Mouse (Mus musculus): ENCODE measurements around the gene Ormdl3. TPM values are rescaled to one million over a fixed set of nuclear protein-coding genes. Genes with fewer than 3 reads are reported as not detected.
A peak's percentile ranks its signal among the peaks of the same experiment; 100 is the strongest.

The Ormdl3 gene
- total RNA-seq, 2 experiments from 2014 or later, result 44.6 to 49.4 TPM

DNA sequence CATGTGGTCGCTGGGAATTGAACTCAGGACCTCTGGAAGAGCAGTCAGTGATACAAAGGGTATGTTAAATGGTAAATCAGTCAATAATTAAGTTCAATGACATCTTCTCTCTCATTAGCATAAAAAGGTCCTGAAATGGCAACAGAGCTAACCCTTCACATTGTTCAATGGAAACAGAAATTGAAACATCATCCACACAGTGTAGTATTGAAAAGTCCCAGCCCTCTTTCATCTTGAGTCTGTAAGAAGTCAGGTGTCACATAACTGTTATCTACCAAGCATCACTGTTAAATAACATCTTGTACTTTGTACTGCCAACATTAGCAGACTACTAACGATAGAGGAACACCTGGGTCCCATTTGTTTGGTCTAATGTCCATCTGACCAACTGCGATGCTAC is 24.1 kb downstream of the Ormdl3 start:
- DNase-seq (ENCODE audit: low spot score in 2 of 2), result no peak
- intact Hi-C loops (cut with DNase I), result no loop called here

DNA sequence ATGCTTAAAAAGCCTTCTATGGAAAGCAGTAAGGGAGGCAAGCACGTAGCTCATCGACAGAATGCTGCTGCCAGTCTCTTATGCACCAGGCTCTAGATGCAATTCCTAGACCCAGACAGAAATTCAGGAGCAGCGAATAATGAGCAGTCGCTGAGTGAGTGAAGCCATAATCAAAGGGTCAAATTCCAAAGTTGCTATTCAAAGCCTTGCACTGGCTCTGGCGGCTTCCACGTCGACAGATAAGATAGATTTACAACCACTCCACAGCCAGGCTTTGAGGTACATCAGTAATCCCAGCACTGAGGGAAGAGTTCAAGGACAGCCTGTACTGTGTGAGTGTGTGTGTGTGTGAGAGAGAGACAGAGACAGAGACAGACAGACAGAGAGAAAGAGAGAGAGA is 26.2 kb downstream of the Ormdl3 start:
- intact Hi-C loops (cut with DNase I), result no loop called here
- DNase-seq (ENCODE audit: low spot score in 2 of 2), result no peak

- intact Hi-C loops (cut with DNase I), result no loop called here
- no peak for DNase-seq (ENCODE audit: low spot score in 2 of 2)
These were observed 32.0 kb downstream of the Ormdl3 start for GRCm38 (mm10) chr11:98555124-98555700.

DNA sequence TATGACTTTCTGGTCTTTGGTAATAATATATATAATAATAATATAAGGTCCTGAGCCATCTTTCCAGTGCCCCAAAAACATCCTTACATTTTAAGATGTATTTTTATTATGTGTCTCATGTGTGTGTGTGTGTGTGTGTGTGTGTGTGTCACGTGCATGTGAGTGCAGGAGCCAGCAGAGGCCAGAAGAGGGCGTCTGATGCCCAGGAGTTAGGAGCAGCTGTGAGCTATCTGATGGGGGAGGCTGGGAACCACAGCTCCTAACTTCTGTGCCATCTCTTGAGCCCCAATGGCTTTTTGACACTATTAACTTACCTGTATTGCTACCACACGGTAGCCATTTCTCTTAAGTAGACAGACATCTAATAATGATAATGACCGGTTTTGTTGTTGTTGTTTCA is 33.2 kb downstream of the Ormdl3 start:
- intact Hi-C loops (cut with DNase I), result no loop called here
- no peak for DNase-seq (ENCODE audit: low spot score in 2 of 2)

- intact Hi-C loops (cut with DNase I), result no loop called here
- peak; percentile 89 to 90 for DNase-seq (ENCODE audit: low spot score in 2 of 2)
These were observed 36.0 kb downstream of the Ormdl3 start, which contains the start of gene Zpbp2 for GRCm38 (mm10) chr11:98550975-98551828. Gene Zpbp2, plus strand, starts transcription at chr11:98551097.

- intact Hi-C loops (cut with DNase I), result no loop called here
- no peak for DNase-seq (ENCODE audit: low spot score in 2 of 2)
These were observed 36.7 kb downstream of the Ormdl3 start for GRCm38 (mm10) chr11:98550311-98550974.

DNA sequence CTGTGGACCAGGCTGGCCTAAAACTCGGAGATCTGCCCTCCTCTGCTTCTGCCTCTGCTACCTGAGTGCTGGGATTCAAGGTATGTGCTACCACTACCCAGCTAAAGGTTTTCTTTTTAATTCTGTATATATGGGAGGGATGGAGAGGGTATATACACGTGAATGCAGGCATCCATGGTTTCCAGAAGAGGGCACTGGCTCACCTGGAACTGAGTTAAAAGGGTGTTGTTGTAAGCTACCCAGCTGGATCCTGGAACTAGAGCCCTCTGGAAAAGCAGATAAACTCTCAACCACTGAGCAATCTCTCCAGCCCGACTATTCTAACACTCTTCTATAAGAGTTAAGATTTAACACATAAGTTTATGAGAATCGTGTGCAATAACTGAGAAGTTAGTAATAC is 37.8 kb downstream of the Ormdl3 start:
- intact Hi-C loops (cut with DNase I), result no loop called here
- DNase-seq (ENCODE audit: low spot score in 2 of 2), result no peak

DNA sequence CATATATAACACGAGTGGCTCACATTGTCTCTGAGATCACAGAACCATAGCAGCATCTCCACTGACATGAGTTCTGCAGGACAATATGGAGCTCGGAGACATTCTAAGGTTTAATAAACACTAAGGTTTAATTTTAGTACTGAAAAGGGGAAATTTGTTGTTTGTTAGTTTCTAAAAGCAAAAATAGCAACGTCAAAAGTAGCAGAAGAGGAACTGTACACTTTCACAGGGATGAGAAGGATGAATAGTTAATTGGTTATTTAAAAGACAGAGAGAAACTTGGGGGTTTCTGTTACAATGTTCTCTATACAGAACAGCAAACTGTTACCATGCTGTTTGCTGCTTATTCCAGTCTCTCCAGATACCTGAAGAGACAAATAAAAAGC is 39.9 kb downstream of the Ormdl3 start:
- no peak for DNase-seq (ENCODE audit: low spot score in 2 of 2)
- intact Hi-C loops (cut with DNase I), result no loop called here

DNA sequence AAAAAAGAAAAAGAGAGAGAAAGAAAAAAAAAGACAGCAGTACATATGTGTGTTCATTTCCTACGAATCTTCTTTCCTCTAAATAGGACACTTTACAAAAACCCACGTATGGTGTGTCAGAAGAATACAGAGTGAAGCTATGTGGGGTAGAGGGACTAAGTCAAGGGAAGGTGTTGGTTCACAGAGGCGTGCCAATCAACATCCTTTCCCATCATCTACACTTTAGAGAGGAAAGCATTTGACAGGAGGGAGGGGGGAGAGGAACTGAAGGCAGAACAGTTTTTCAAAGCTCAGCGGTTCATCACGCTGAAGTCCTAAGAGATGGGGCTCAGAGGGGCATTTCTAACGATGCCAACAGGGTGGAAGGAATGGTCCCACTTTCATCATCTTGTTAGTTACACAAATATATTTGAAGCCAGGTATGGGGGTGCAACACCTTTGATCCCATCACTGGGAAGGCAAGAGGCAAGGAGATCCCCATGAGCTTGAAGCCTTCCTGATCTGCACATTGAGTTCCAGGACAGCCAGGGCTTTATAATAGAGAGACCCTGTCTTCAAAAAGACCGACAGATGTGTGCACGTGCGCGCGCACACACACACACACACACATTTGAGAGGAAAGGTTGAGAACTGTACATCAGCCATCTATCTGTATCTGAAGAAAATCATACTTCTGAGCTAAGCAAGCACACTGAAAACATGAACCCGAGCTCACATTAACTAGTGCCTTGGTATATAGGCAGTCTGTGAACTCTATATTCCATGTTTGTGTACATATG is 40.5 kb downstream of the Ormdl3 start:
- no peak for DNase-seq (ENCODE audit: low spot score in 2 of 2)
- intact Hi-C loops (cut with DNase I), result no loop called here

DNA sequence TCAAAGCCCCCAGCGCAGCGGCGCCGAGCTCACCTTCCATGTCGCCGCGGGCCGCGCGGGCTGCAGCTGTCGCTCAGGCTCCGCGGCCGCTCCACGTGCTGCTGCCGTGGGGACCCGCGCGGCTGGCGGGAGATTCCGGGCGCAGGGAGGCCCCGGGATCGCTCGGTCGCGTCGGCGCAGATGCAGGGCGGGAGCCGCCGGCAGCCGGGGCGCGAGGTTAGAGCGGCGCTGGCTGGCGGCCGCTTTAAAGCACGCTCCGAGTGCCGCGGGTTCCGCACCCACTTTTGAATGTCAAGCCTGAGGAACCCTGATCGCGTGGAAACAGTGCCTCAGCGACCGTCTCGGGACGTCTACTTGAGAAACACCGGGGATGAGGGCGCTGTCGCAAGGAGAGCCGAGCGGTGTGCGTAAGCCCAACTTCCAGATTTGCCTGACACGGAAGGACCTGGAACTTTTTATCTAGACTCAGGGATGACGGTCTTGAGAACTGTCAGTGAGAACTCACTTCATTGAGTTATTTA is 41.4 kb downstream of the Ormdl3 start, which contains the start of gene Ikzf3:
Gene Ikzf3, minus strand, starts transcription at position 321 of the 521 bp plus-strand sequence.
- intact Hi-C loops (cut with DNase I), result no loop called here
- DNase-seq (ENCODE audit: low spot score in 2 of 2), result peak in 1 of 2 experiments; percentile 17

DNA sequence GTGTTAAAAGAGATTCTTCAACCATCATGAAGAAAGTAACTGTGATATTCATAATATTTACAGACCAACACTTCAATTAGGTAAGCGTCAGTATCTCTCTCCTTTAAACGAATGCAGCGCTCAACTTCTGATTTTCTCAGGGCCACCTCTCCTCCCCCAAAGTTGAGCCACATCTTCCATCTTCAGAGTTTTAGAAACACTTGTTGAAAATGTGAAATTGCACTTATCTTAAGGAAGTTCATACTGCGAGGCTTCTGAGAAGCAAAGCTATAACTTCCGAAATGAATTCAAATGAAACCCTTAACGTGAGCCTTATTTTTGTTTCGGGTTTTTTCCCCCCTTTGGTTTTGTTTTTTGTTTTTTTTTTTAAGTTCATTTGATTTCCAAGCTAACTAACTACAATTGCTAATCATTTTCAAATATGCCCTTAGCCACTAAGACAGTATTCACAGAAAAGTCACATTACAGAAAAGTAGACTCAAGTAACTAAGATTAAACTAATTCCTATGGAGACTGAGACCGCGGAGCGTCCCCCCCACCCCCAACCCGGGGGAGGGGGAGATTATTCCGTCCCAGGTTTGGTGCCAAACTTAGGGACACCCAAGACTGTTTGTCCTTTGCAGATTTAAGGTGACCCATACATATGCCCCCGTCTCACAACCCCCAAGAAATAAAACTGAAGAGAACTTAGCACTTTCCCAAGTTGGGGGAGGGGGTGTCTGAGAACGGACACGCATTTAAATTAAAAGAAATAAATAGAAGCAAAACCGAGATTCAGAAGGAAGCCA is 42.1 kb downstream of the Ormdl3 start:
- DNase-seq (ENCODE audit: low spot score in 2 of 2), result no peak
- intact Hi-C loops (cut with DNase I), result no loop called here

GRCm38 (mm10) chr11:98543414-98543813 is 43.8 kb downstream of the Ormdl3 start:
- DNase-seq (ENCODE audit: low spot score in 2 of 2), result no peak
- intact Hi-C loops (cut with DNase I), result no loop called here

DNA sequence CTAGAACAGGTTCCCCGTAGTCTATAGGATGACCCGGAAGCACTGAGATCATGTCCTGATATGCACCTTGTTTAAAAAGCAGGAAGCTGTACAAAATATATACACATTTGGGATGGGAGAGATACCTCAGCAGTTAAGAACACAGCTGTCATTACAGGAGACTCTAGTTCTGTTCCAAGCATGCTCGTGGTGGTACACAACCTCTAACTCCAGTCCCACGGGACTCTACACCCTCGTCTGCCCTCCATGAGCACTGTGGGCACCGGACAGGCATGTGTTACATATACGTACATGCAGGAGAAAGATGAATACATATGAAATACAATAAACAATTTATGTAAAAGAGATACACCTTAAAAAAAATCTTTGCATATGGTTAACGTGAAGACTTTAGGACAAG is 44.6 kb downstream of the Ormdl3 start:
- DNase-seq (ENCODE audit: low spot score in 2 of 2), result no peak
- intact Hi-C loops (cut with DNase I), result no loop called here

DNA sequence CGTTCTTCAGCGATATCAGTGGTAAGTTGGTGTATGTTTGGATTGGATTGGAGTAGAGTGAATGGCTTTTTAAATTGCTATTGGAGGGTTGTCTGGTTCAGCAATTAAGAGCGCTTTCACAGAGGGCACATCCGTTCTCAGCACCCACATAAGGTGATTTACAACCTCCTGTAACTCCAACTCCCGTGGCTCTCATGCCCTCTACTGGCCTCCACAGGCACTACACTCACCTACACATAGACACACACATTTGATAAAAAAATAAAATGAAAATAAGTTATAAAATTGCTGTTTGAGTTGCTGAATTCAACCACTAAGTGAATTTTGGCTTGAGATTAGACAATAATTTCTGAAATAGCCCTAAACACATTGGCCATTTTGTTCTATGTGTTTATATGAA is 46.8 kb downstream of the Ormdl3 start:
- intact Hi-C loops (cut with DNase I), result no loop called here
- DNase-seq (ENCODE audit: low spot score in 2 of 2), result no peak

DNA sequence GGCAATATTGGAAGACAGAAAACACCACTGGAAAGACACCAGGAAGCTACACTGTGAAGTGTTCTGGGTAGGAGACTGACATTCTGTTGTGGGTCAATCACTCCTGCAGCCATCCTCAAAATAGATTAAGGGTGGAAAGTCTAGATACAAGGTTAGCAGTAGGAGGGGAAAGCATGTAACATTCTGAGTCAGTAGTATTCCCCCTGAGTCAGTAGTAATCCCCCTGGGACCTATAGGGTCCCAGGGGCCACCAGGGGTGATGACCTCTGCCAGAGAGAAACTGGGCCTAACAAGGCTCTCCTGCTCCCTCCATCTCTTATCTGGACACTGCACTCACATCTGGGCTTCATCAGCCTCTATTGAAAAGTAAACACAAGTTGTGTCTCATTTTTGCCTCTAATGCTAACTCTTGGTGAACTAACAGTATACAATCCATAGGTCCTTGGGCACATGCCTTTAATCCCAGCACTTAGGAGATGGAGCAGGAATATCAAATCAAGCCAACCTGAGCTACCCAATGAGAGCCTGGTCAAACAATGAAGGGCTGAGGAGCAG is 49.6 kb downstream of the Ormdl3 start:
- no peak for DNase-seq (ENCODE audit: low spot score in 2 of 2)
- intact Hi-C loops (cut with DNase I), result no loop called here
